ENCODE assay signal across 15 mouse cellular contexts in genomic region chr3:63413046-63413911, GRCm38 (mm10).
DNase-seq lines count a peak whose midpoint lies in the region; ATAC-seq and TF ChIP-seq lines count a peak whose summit lies in the region.
"Had no signal": no experiment of that assay in that cellular context is flagged by ENCODE, and none has a peak within 500 bp of the region (broad histone marks: within the 10 kb centered on the region; RNA-seq: fewer than 3 reads in every experiment).

No protein-coding gene starts in this region.

- peak; percentile 83; the same call in 1 of the 2 replicates for ATAC-seq in forebrain, embryonic 14.5 days
- no peak; the same call in 1 of the 2 replicates for ATAC-seq in forebrain, postnatal 0 days
- ATAC-seq: activated CD4-positive, CD25-positive, alpha-beta regulatory T cell, adult 4 months had no signal

- H3K27ac ChIP-seq in forebrain, embryonic 14.5 days (ENCODE audit: low read depth, low read length), result no peak overlapping the region
- H3K27ac ChIP-seq in forebrain, postnatal 0 days (ENCODE audit: low read depth, low read length), result no peak overlapping the region
- H3K27ac ChIP-seq: liver, embryonic 15.5 days had no signal

- no peak overlapping the region for H3K9ac ChIP-seq in forebrain, embryonic 14.5 days (ENCODE audit: low read length)
- no peak overlapping the region for H3K9ac ChIP-seq in forebrain, postnatal 0 days
- H3K9ac ChIP-seq: liver, embryonic 15.5 days had no signal

- no peak overlapping the region for H3K4me2 ChIP-seq in forebrain, embryonic 14.5 days (ENCODE audit: low read length)
- H3K4me2 ChIP-seq in forebrain, postnatal 0 days (ENCODE audit: low read depth), result no peak overlapping the region
- H3K4me2 ChIP-seq: liver, embryonic 15.5 days had no signal

- H3K27me3 ChIP-seq in forebrain, embryonic 14.5 days (replicated peaks; ENCODE audit: control insufficient read depth, insufficient read depth, low read length), result no peaks in the 10 kb centered on the region
- no peaks in the 10 kb centered on the region for H3K27me3 ChIP-seq in forebrain, postnatal 0 days (ENCODE audit: insufficient read depth, low read length)
- H3K27me3 ChIP-seq: liver, embryonic 15.5 days had no signal

- no peaks in the 10 kb centered on the region for H3K36me3 ChIP-seq in forebrain, embryonic 14.5 days (ENCODE audit: control insufficient read depth, insufficient read depth, low read length)
- no peaks in the 10 kb centered on the region for H3K36me3 ChIP-seq in forebrain, postnatal 0 days (ENCODE audit: insufficient read depth)
- H3K36me3 ChIP-seq: G1E; liver, embryonic 15.5 days had no signal

- DNase-seq in forebrain, embryonic 14.5 days (ENCODE audit: low spot score), result peak; percentile 64
- DNase-seq in forebrain, postnatal 0 days, result no peak
- DNase-seq in Muller cell, postnatal 12 days (ENCODE audit: inconsistent ontology term), result peak; percentile 92
- DNase-seq in forelimb bud, embryonic 11.5 days (ENCODE audit: low read depth, low spot score), result peak; percentile 57
- DNase-seq in kidney, postnatal 4 days, result peak; percentile 4 to 18
- DNase-seq in layer of hippocampus, adult 9-11 months, result no peak
- DNase-seq in cerebellum, postnatal 10 days, result no peak
- no peak for DNase-seq in ovary, adult 18-20 months (ENCODE audit: low spot score)
- DNase-seq: B cell, adult 2 months; cerebellum, adult 8-10 months; spleen, adult 18-20 months; thymus, adult 2 months had no signal

- 52% methylated on average over 6 of the region's 6 CpGs for WGBS in forebrain, embryonic 14.5 days
- WGBS in forebrain, postnatal 0 days, result 48% methylated on average over 6 of the region's 6 CpGs

- H3K4me3 ChIP-seq in forebrain, embryonic 14.5 days (ENCODE audit: low read depth, low read length), result no peak overlapping the region
- no peak overlapping the region for H3K4me3 ChIP-seq in forebrain, postnatal 0 days (ENCODE audit: low read depth, low read length)
- H3K4me3 ChIP-seq: liver, embryonic 15.5 days had no signal

- TF ChIP-seq CTCF in forebrain, postnatal 0 days (IDR thresholded peaks at IDR 0.05; ENCODE audit: low read depth), result no peak

- no peaks in the 10 kb centered on the region for H3K9me3 ChIP-seq in forebrain, embryonic 14.5 days (replicated peaks; ENCODE audit: control insufficient read depth, low read length)
- no peaks in the 10 kb centered on the region for H3K9me3 ChIP-seq in forebrain, postnatal 0 days (ENCODE audit: low read length)
- H3K9me3 ChIP-seq: liver, embryonic 15.5 days had no signal

- H3K4me1 ChIP-seq in forebrain, embryonic 14.5 days (ENCODE audit: control insufficient read depth, insufficient read depth, low read length), result no peaks in the 10 kb centered on the region
- H3K4me1 ChIP-seq in forebrain, postnatal 0 days (ENCODE audit: insufficient read depth), result no peaks in the 10 kb centered on the region
- H3K4me1 ChIP-seq: liver, embryonic 15.5 days had no signal

Comparison
In these comparisons a context has a peak if more than half of its experiments do, and no peak if none do; other contexts are left out.
1. DNase-seq: peak in forebrain, embryonic 14.5 days (single experiment), Muller cell, postnatal 12 days (single experiment), forelimb bud, embryonic 11.5 days (single experiment) and kidney, postnatal 4 days (2 of 2); none in forebrain, postnatal 0 days (single experiment), layer of hippocampus, adult 9-11 months (single experiment), cerebellum, postnatal 10 days (0 of 2) and ovary, adult 18-20 months (single experiment).